Mouse (Mus musculus): ENCODE data around the gene Bloc1s4.

GRCm38 (mm10) chr5:36775317-36775716, 26.9 kb upstream of the Bloc1s4 start:
- TF ChIP-seq CTCF (IDR thresholded peaks at IDR 0.05; ENCODE audit: control insufficient read depth, insufficient read depth, low read length) (no peak), POLR2A (IDR thresholded peaks at IDR 0.05; ENCODE audit: borderline replicate concordance, control insufficient read depth, low read depth, low read length) (no peak)

Data from bone marrow, adult 2 months (tissue).